Mouse (Mus musculus): ENCODE data around the gene Dcps. TPM values are rescaled to one million over a fixed set of nuclear protein-coding genes. Genes with fewer than 3 reads are reported as not detected.

The Dcps gene
- polyA plus RNA-seq, 1 experiment: 31.1 TPM

GRCm38 (mm10) chr9:35114234-35114633 is 61.6 kb downstream of the Dcps start:
- no peak for TF ChIP-seq CTCF (IDR thresholded peaks at IDR 0.05; ENCODE audit: control insufficient read depth, insufficient read depth, low read length)
- no peak for TF ChIP-seq POLR2A (IDR thresholded peaks at IDR 0.05; ENCODE audit: borderline replicate concordance, control insufficient read depth, low read depth, low read length)
- H3K4me3 ChIP-seq (replicated peaks; ENCODE audit: control insufficient read depth, low read depth, low read length): no peak overlapping the region
- WGBS: 72% methylated on average over 3 of the region's 3 CpGs
- H3K4me1 ChIP-seq (ENCODE audit: control insufficient read depth, insufficient read depth, low read length): peaks cover 7% of the 10 kb centered on the region
- H3K27ac ChIP-seq (ENCODE audit: control insufficient read depth, insufficient read depth, low read depth, low read length, poor library complexity): no peak overlapping the region

GRCm38 (mm10) chr9:35111941-35112595 is 63.8 kb downstream of the Dcps start:
- no peak for TF ChIP-seq CTCF (IDR thresholded peaks at IDR 0.05; ENCODE audit: control insufficient read depth, insufficient read depth, low read length)
- no peak for TF ChIP-seq POLR2A (IDR thresholded peaks at IDR 0.05; ENCODE audit: borderline replicate concordance, control insufficient read depth, low read depth, low read length)
- WGBS: 83% methylated on average over 19 of the region's 19 CpGs
- no peak overlapping the region for H3K27ac ChIP-seq (ENCODE audit: control insufficient read depth, insufficient read depth, low read depth, low read length, poor library complexity)
- no peak overlapping the region for H3K4me3 ChIP-seq (replicated peaks; ENCODE audit: control insufficient read depth, low read depth, low read length)
- H3K4me1 ChIP-seq (ENCODE audit: control insufficient read depth, insufficient read depth, low read length): peaks cover 9% of the 10 kb centered on the region

GRCm38 (mm10) chr9:35111446-35111845 is 64.4 kb downstream of the Dcps start:
- TF ChIP-seq POLR2A (IDR thresholded peaks at IDR 0.05; ENCODE audit: borderline replicate concordance, control insufficient read depth, low read depth, low read length) (no peak), CTCF (IDR thresholded peaks at IDR 0.05; ENCODE audit: control insufficient read depth, insufficient read depth, low read length) (no peak)
- 90% methylated on average over 7 of the region's 7 CpGs for WGBS
- Histone ChIP-seq H3K4me3 (replicated peaks; ENCODE audit: control insufficient read depth, low read depth, low read length) (no peak overlapping the region), H3K4me1 (ENCODE audit: control insufficient read depth, insufficient read depth, low read length) (peaks cover 9% of the 10 kb centered on the region), H3K27ac (ENCODE audit: control insufficient read depth, insufficient read depth, low read depth, low read length, poor library complexity) (no peak overlapping the region)

GRCm38 (mm10) chr9:35110567-35110966 is 65.3 kb downstream of the Dcps start:
- WGBS: 86% methylated on average over 4 of the region's 4 CpGs
- TF ChIP-seq CTCF (IDR thresholded peaks at IDR 0.05; ENCODE audit: control insufficient read depth, insufficient read depth, low read length) (no peak), POLR2A (IDR thresholded peaks at IDR 0.05; ENCODE audit: borderline replicate concordance, control insufficient read depth, low read depth, low read length) (no peak)
- H3K4me3 ChIP-seq (replicated peaks; ENCODE audit: control insufficient read depth, low read depth, low read length): no peak overlapping the region
- peaks cover 14% of the 10 kb centered on the region for H3K4me1 ChIP-seq (ENCODE audit: control insufficient read depth, insufficient read depth, low read length)
- H3K27ac ChIP-seq (ENCODE audit: control insufficient read depth, insufficient read depth, low read depth, low read length, poor library complexity): no peak overlapping the region

- peaks cover 14% of the 10 kb centered on the region for H3K4me1 ChIP-seq (ENCODE audit: control insufficient read depth, insufficient read depth, low read length)
- no peak overlapping the region for H3K27ac ChIP-seq (ENCODE audit: control insufficient read depth, insufficient read depth, low read depth, low read length, poor library complexity)
- 50% methylated on average over 5 of the region's 5 CpGs for WGBS
- H3K4me3 ChIP-seq (replicated peaks; ENCODE audit: control insufficient read depth, low read depth, low read length): no peak overlapping the region
- no peak for TF ChIP-seq POLR2A (IDR thresholded peaks at IDR 0.05; ENCODE audit: borderline replicate concordance, control insufficient read depth, low read depth, low read length)
- TF ChIP-seq CTCF (IDR thresholded peaks at IDR 0.05; ENCODE audit: control insufficient read depth, insufficient read depth, low read length): no peak
Measured at GRCm38 (mm10) chr9:35110051-35110450, 65.8 kb downstream of the Dcps start.

- 48% methylated on average over 5 of the region's 5 CpGs for WGBS
- no peak overlapping the region for H3K4me3 ChIP-seq (replicated peaks; ENCODE audit: control insufficient read depth, low read depth, low read length)
- H3K4me1 ChIP-seq (ENCODE audit: control insufficient read depth, insufficient read depth, low read length): peaks cover 13% of the 10 kb centered on the region
- H3K27ac ChIP-seq (ENCODE audit: control insufficient read depth, insufficient read depth, low read depth, low read length, poor library complexity): no peak overlapping the region
- TF ChIP-seq CTCF (IDR thresholded peaks at IDR 0.05; ENCODE audit: control insufficient read depth, insufficient read depth, low read length) (no peak), POLR2A (IDR thresholded peaks at IDR 0.05; ENCODE audit: borderline replicate concordance, control insufficient read depth, low read depth, low read length) (no peak)
Measured at GRCm38 (mm10) chr9:35108916-35109315, 66.9 kb downstream of the Dcps start.

- Histone ChIP-seq H3K4me3 (replicated peaks; ENCODE audit: control insufficient read depth, low read depth, low read length) (no peak overlapping the region), H3K27ac (ENCODE audit: control insufficient read depth, insufficient read depth, low read depth, low read length, poor library complexity) (no peak overlapping the region), H3K4me1 (ENCODE audit: control insufficient read depth, insufficient read depth, low read length) (peaks cover 14% of the 10 kb centered on the region)
- WGBS: 71% methylated on average over 3 of the region's 3 CpGs
- TF ChIP-seq CTCF (IDR thresholded peaks at IDR 0.05; ENCODE audit: control insufficient read depth, insufficient read depth, low read length): no peak
- TF ChIP-seq POLR2A (IDR thresholded peaks at IDR 0.05; ENCODE audit: borderline replicate concordance, control insufficient read depth, low read depth, low read length): no peak
Measured at GRCm38 (mm10) chr9:35108066-35108465, 67.8 kb downstream of the Dcps start.

- H3K4me1 ChIP-seq (ENCODE audit: control insufficient read depth, insufficient read depth, low read length): peaks cover 14% of the 10 kb centered on the region
- H3K4me3 ChIP-seq (replicated peaks; ENCODE audit: control insufficient read depth, low read depth, low read length): no peak overlapping the region
- no peak for TF ChIP-seq CTCF (IDR thresholded peaks at IDR 0.05; ENCODE audit: control insufficient read depth, insufficient read depth, low read length)
- TF ChIP-seq POLR2A (IDR thresholded peaks at IDR 0.05; ENCODE audit: borderline replicate concordance, control insufficient read depth, low read depth, low read length): no peak
- WGBS: 88% methylated on average over 5 of the region's 5 CpGs
- H3K27ac ChIP-seq (ENCODE audit: control insufficient read depth, insufficient read depth, low read depth, low read length, poor library complexity): no peak overlapping the region
Measured at GRCm38 (mm10) chr9:35107396-35107795, 68.5 kb downstream of the Dcps start.

Measured in bone marrow, adult 2 months (tissue).